Mouse (Mus musculus) left cerebral cortex, adult 8-10 months (tissue): Measurements from ENCODE around the gene Otoa. TPM values are rescaled to one million over a fixed set of nuclear protein-coding genes. Genes with fewer than 3 reads are reported as not detected.

ENCODE experiments used
- DNase-seq, 2 experiments: peaks; one replicate each; pipeline ENCODE4 v3.0.0; 2022; ENCODE audit warnings: low spot score in 2 of 2
- total RNA-seq, 4 experiments: library from RNA; stranded (reverse); gene quantifications; 2 replicates each; pipeline ENCODE4 v1.2.4; 2022

The Otoa gene
- total RNA-seq, 4 experiments from 2014 or later = 0.27 to 0.58 (median 0.31) TPM

- DNase-seq = no peak
Observed at GRCm38 (mm10) chr7:121081816-121082215, 366 bp downstream of the Otoa start.

- no peak for DNase-seq
Observed at GRCm38 (mm10) chr7:121082949-121083513, 1.6 kb downstream of the Otoa start.

- no peak for DNase-seq
Observed at GRCm38 (mm10) chr7:121084840-121085453, 3.5 kb downstream of the Otoa start.

- no peak for DNase-seq
Observed at GRCm38 (mm10) chr7:121085500-121085899, 4.0 kb downstream of the Otoa start.

GRCm38 (mm10) chr7:121088745-121089144 lies 7.3 kb downstream of the Otoa start:
- no peak for DNase-seq

- DNase-seq = no peak
Observed at GRCm38 (mm10) chr7:121090748-121091147, 9.3 kb downstream of the Otoa start.

GRCm38 (mm10) chr7:121093026-121093425 lies 11.6 kb downstream of the Otoa start:
- DNase-seq = no peak

GRCm38 (mm10) chr7:121098614-121099389 lies 17.4 kb downstream of the Otoa start:
- DNase-seq = no peak

- no peak for DNase-seq
Observed at GRCm38 (mm10) chr7:121107851-121108250, 26.4 kb downstream of the Otoa start.

GRCm38 (mm10) chr7:121111321-121111720 lies 29.9 kb downstream of the Otoa start:
- no peak for DNase-seq

- no peak for DNase-seq
Observed at GRCm38 (mm10) chr7:121111762-121112161, 30.3 kb downstream of the Otoa start.

GRCm38 (mm10) chr7:121120143-121120818 lies 38.8 kb downstream of the Otoa start:
- peak; percentile 46 to 84 for DNase-seq

GRCm38 (mm10) chr7:121130837-121131236 lies 49.4 kb downstream of the Otoa start:
- no peak for DNase-seq

GRCm38 (mm10) chr7:121141274-121141673 lies 59.8 kb downstream of the Otoa start:
- DNase-seq = no peak

- no peak for DNase-seq
Observed at GRCm38 (mm10) chr7:121150662-121151061, 69.2 kb downstream of the Otoa start.

- DNase-seq = no peak
Observed at GRCm38 (mm10) chr7:121152186-121152585, 70.7 kb downstream of the Otoa start.

GRCm38 (mm10) chr7:121165616-121166015 lies 84.2 kb downstream of the Otoa start:
- DNase-seq = no peak

- DNase-seq = no peak
Observed at GRCm38 (mm10) chr7:121171888-121172287, 90.4 kb downstream of the Otoa start.

GRCm38 (mm10) chr7:121187201-121187786 lies 105.8 kb downstream of the Otoa start:
- DNase-seq = peak in 1 of 2 experiments; percentile 13

- DNase-seq = no peak
Observed at GRCm38 (mm10) chr7:121188976-121189375, 107.5 kb downstream of the Otoa start.

- DNase-seq = peak; percentile 9 to 37
Observed at GRCm38 (mm10) chr7:121198933-121199332, 117.5 kb downstream of the Otoa start.

- no peak for DNase-seq
Observed at GRCm38 (mm10) chr7:121211804-121212203, 130.4 kb downstream of the Otoa start.
